Mouse (Mus musculus) ES-Bruce4 (cell line): ENCODE data around the gene Shb.

ENCODE experiments used
- CTCF ChIP-seq: IDR thresholded peaks from one replicate; pipeline ENCODE4 v1.8.1; 2011; ENCODE audit warnings: low read depth, low read length
- EP300 ChIP-seq: IDR thresholded peaks from 2 replicates; pipeline ENCODE4 v1.6.1; 2011; ENCODE audit warnings: low read depth, low read length; ENCODE audit not compliant: insufficient read depth
- POLR2A ChIP-seq: IDR thresholded peaks from one replicate; pipeline ENCODE4 v1.8.1; 2011; ENCODE audit warnings: low read length; ENCODE audit not compliant: insufficient read depth

DNA sequence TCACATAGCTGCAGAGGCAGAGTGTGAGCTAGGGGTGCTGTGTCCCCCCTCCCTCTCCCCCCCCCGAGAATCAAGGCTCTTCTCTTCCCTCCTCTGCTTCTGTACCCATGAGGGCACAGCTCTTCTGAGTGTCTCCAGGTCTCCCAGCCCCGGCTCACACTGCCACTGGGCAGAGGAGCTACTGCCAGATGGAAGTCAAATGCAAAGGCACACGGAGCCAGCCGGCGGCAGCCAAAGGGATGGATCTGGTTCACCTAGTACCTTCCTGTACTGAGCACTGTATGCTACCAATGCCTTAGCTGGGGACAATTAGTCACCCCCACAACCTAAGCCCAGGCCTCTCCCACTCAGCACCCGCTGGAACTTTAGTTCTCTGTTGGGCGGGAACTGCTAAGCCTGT is 116.0 kb downstream of the Shb start:
- TF ChIP-seq CTCF (no peak), EP300 (no peak), POLR2A (no peak)
